Mouse (Mus musculus): ENCODE data around the gene Eno2. TPM values are rescaled to one million over a fixed set of nuclear protein-coding genes. Genes with fewer than 3 reads are reported as not detected.

The Eno2 gene
- polyA plus RNA-seq, 1 experiment from 2014 or later = 3.5 TPM

- 22% methylated on average over 15 of the region's 15 CpGs for WGBS
Observed at GRCm38 (mm10) chr6:124738511-124739023, 30.9 kb downstream of the Eno2 start, which contains the start of gene Ptpn6. Gene Ptpn6 (minus strand): TSS chr6:124738714.

GRCm38 (mm10) chr6:124737040-124737439 lies 32.4 kb downstream of the Eno2 start:
- 78% methylated on average over 11 of the region's 11 CpGs for WGBS
- Histone ChIP-seq H3K9me3 (ENCODE audit: control insufficient read depth, low read length) (no peaks in the 10 kb centered on the region), H3K36me3 (ENCODE audit: control insufficient read depth, insufficient read depth, low read length) (no peaks in the 10 kb centered on the region), H3K4me2 (ENCODE audit: low read depth, low read length) (no peak overlapping the region), H3K27ac (ENCODE audit: low read length) (no peak overlapping the region), H3K27me3 (ENCODE audit: control insufficient read depth, insufficient read depth, low read depth, low read length) (no peaks in the 10 kb centered on the region), H3K4me3 (ENCODE audit: low read length) (no peak overlapping the region), H3K9ac (ENCODE audit: low read length) (no peak overlapping the region), H3K4me1 (replicated peaks; ENCODE audit: control insufficient read depth, insufficient read depth, low read length) (peaks cover 26% of the 10 kb centered on the region)
- ATAC-seq (ENCODE audit: low read depth) = no peak

More at GRCm38 (mm10) chr6:124738511-124739023, 30.9 kb downstream of the Eno2 start, which contains the start of gene Ptpn6:
- peaks cover 9% of the 10 kb centered on the region for H3K36me3 ChIP-seq (ENCODE audit: control insufficient read depth, insufficient read depth, low read length)
- H3K9me3 ChIP-seq (ENCODE audit: control insufficient read depth, low read length) = no peaks in the 10 kb centered on the region
- H3K27me3 ChIP-seq (ENCODE audit: control insufficient read depth, insufficient read depth, low read depth, low read length) = no peaks in the 10 kb centered on the region
- peak; percentile 65 for ATAC-seq (ENCODE audit: low read depth)
- H3K9ac ChIP-seq (ENCODE audit: low read length) = peak within 1 kb of the TSS; percentile 47
- peak within 1 kb of the TSS; percentile 78 for H3K27ac ChIP-seq (ENCODE audit: low read length)
- peaks cover 24% of the 10 kb centered on the region for H3K4me1 ChIP-seq (replicated peaks; ENCODE audit: control insufficient read depth, insufficient read depth, low read length)
- H3K4me3 ChIP-seq (ENCODE audit: low read length) = peak within 1 kb of the TSS; percentile 29
- peak within 1 kb of the TSS; percentile 40 for H3K4me2 ChIP-seq (ENCODE audit: low read depth, low read length)

GRCm38 (mm10) chr6:124734417-124734816 lies 35.1 kb downstream of the Eno2 start:
- Histone ChIP-seq H3K27ac (ENCODE audit: low read length) (no peak overlapping the region), H3K4me3 (ENCODE audit: low read length) (no peak overlapping the region), H3K36me3 (ENCODE audit: control insufficient read depth, insufficient read depth, low read length) (no peaks in the 10 kb centered on the region), H3K4me2 (ENCODE audit: low read depth, low read length) (no peak overlapping the region), H3K9me3 (ENCODE audit: control insufficient read depth, low read length) (no peaks in the 10 kb centered on the region), H3K4me1 (replicated peaks; ENCODE audit: control insufficient read depth, insufficient read depth, low read length) (peaks cover 15% of the 10 kb centered on the region), H3K27me3 (ENCODE audit: control insufficient read depth, insufficient read depth, low read depth, low read length) (no peaks in the 10 kb centered on the region), H3K9ac (ENCODE audit: low read length) (no peak overlapping the region)
- WGBS = 84% methylated on average over 3 of the region's 3 CpGs
- no peak for ATAC-seq (ENCODE audit: low read depth)

GRCm38 (mm10) chr6:124732476-124733370 lies 36.8 kb downstream of the Eno2 start:
- H3K4me3 ChIP-seq (ENCODE audit: low read length) = peak overlapping the region; percentile 8; the same call in 1 of the 2 replicates
- H3K27me3 ChIP-seq (ENCODE audit: control insufficient read depth, insufficient read depth, low read depth, low read length) = no peaks in the 10 kb centered on the region
- peak; percentile 78 for ATAC-seq (ENCODE audit: low read depth)
- peak overlapping the region; percentile 21 for H3K9ac ChIP-seq (ENCODE audit: low read length)
- 45% methylated on average over 19 of the region's 19 CpGs for WGBS
- H3K36me3 ChIP-seq (ENCODE audit: control insufficient read depth, insufficient read depth, low read length) = no peaks in the 10 kb centered on the region
- 0 out of 2 replicates have a peak overlapping the region, but pooled peaks have one; percentile 8 for H3K4me2 ChIP-seq (ENCODE audit: low read depth, low read length)
- no peaks in the 10 kb centered on the region for H3K9me3 ChIP-seq (ENCODE audit: control insufficient read depth, low read length)
- H3K4me1 ChIP-seq (replicated peaks; ENCODE audit: control insufficient read depth, insufficient read depth, low read length) = peaks cover 4% of the 10 kb centered on the region; the same call in 1 of the 2 replicates
- H3K27ac ChIP-seq (ENCODE audit: low read length) = peak overlapping the region; percentile 28; the same call in 1 of the 2 replicates

GRCm38 (mm10) chr6:124731038-124731437 lies 38.4 kb downstream of the Eno2 start:
- Histone ChIP-seq H3K27me3 (ENCODE audit: control insufficient read depth, insufficient read depth, low read depth, low read length) (no peaks in the 10 kb centered on the region), H3K9me3 (ENCODE audit: control insufficient read depth, low read length) (no peaks in the 10 kb centered on the region), H3K9ac (ENCODE audit: low read length) (no peak overlapping the region), H3K4me3 (ENCODE audit: low read length) (no peak overlapping the region), H3K4me2 (ENCODE audit: low read depth, low read length) (no peak overlapping the region), H3K27ac (ENCODE audit: low read length) (no peak overlapping the region), H3K4me1 (replicated peaks; ENCODE audit: control insufficient read depth, insufficient read depth, low read length) (0 out of 2 replicates have a peak, but pooled peaks cover 3% of the 10 kb centered on the region), H3K36me3 (ENCODE audit: control insufficient read depth, insufficient read depth, low read length) (no peaks in the 10 kb centered on the region)
- 79% methylated on average over 7 of the region's 7 CpGs for WGBS
- ATAC-seq (ENCODE audit: low read depth) = no peak

GRCm38 (mm10) chr6:124729850-124730705 lies 39.4 kb downstream of the Eno2 start:
- H3K4me2 ChIP-seq (ENCODE audit: low read depth, low read length) = no peak overlapping the region
- H3K9ac ChIP-seq (ENCODE audit: low read length) = no peak overlapping the region
- ATAC-seq (ENCODE audit: low read depth) = no peak
- 67% methylated on average over 8 of the region's 8 CpGs for WGBS
- H3K9me3 ChIP-seq (ENCODE audit: control insufficient read depth, low read length) = no peaks in the 10 kb centered on the region
- H3K4me3 ChIP-seq (ENCODE audit: low read length) = no peak overlapping the region
- no peak overlapping the region for H3K27ac ChIP-seq (ENCODE audit: low read length)
- H3K27me3 ChIP-seq (ENCODE audit: control insufficient read depth, insufficient read depth, low read depth, low read length) = no peaks in the 10 kb centered on the region
- H3K4me1 ChIP-seq (replicated peaks; ENCODE audit: control insufficient read depth, insufficient read depth, low read length) = 0 out of 2 replicates have a peak, but pooled peaks cover 3% of the 10 kb centered on the region
- H3K36me3 ChIP-seq (ENCODE audit: control insufficient read depth, insufficient read depth, low read length) = no peaks in the 10 kb centered on the region

GRCm38 (mm10) chr6:124728621-124729020 lies 40.9 kb downstream of the Eno2 start:
- no peak overlapping the region for H3K27ac ChIP-seq (ENCODE audit: low read length)
- no peaks in the 10 kb centered on the region for H3K9me3 ChIP-seq (ENCODE audit: control insufficient read depth, low read length)
- H3K4me2 ChIP-seq (ENCODE audit: low read depth, low read length) = no peak overlapping the region
- H3K4me1 ChIP-seq (replicated peaks; ENCODE audit: control insufficient read depth, insufficient read depth, low read length) = 0 out of 2 replicates have a peak, but pooled peaks cover 3% of the 10 kb centered on the region
- no peak for ATAC-seq (ENCODE audit: low read depth)
- no peak overlapping the region for H3K4me3 ChIP-seq (ENCODE audit: low read length)
- no peaks in the 10 kb centered on the region for H3K36me3 ChIP-seq (ENCODE audit: control insufficient read depth, insufficient read depth, low read length)
- no peaks in the 10 kb centered on the region for H3K27me3 ChIP-seq (ENCODE audit: control insufficient read depth, insufficient read depth, low read depth, low read length)
- WGBS = 87% methylated on average over 10 of the region's 10 CpGs
- no peak overlapping the region for H3K9ac ChIP-seq (ENCODE audit: low read length)

- Histone ChIP-seq H3K27me3 (ENCODE audit: control insufficient read depth, insufficient read depth, low read depth, low read length) (no peaks in the 10 kb centered on the region), H3K4me2 (ENCODE audit: low read depth, low read length) (no peak overlapping the region), H3K27ac (ENCODE audit: low read length) (no peak overlapping the region), H3K4me3 (ENCODE audit: low read length) (no peak overlapping the region), H3K36me3 (ENCODE audit: control insufficient read depth, insufficient read depth, low read length) (no peaks in the 10 kb centered on the region), H3K9me3 (ENCODE audit: control insufficient read depth, low read length) (no peaks in the 10 kb centered on the region), H3K9ac (ENCODE audit: low read length) (no peak overlapping the region), H3K4me1 (replicated peaks; ENCODE audit: control insufficient read depth, insufficient read depth, low read length) (no peaks in the 10 kb centered on the region)
- 85% methylated on average over 10 of the region's 10 CpGs for WGBS
- ATAC-seq (ENCODE audit: low read depth) = no peak
Observed at GRCm38 (mm10) chr6:124724472-124724871, 45.0 kb downstream of the Eno2 start.
